Mouse (Mus musculus) layer of hippocampus, adult 9-10 months (tissue): ENCODE data around the gene Tmem200a.

Experiments
- DNase-seq: peaks from one replicate; pipeline ENCODE4 v3.0.0; 2022; ENCODE audit warnings: low spot score

Gene Tmem200a

DNA sequence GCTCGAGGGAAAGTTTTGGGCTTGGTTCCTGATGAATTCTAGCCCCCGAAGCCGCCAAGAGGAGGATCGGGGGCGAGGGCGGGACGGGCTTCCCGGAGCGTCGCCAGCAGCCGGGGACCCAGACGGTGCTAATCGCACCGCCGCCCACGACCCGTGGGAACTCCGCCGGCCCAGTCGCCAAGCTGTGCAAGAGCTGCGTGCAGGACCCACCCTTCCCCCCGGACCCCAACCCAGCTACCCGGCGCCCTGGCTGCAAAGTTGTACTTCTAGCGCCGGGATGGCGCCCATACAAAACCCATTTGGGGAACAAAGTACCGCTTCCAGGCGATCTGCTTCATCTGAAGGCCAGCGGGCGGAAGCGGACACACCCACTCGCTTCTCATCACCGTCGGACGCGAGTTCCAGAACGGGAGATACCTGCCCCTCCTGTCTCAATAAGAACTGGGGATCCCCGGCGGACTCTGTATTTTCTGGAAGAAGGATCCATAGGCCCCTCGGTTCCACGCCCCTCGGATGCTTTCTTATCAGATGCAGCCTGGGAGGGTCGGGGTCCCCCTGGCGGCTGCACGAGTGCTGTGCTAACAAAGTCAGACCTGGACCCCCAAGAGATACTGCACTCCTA, at the start of gene Tmem200a:
TSS of gene Tmem200a (minus strand) at position 532 of the 622 bp plus-strand sequence.
- DNase-seq = peak; percentile 27

- DNase-seq = no peak
Measured at GRCm38 (mm10) chr10:26119822-26120183, 41.0 kb upstream of the Tmem200a start.

GRCm38 (mm10) chr10:26119067-26119821, 40.4 kb upstream of the Tmem200a start:
- DNase-seq = no peak

- peak; percentile 16 for DNase-seq
Measured at GRCm38 (mm10) chr10:26114409-26114808, 35.6 kb upstream of the Tmem200a start.

DNA sequence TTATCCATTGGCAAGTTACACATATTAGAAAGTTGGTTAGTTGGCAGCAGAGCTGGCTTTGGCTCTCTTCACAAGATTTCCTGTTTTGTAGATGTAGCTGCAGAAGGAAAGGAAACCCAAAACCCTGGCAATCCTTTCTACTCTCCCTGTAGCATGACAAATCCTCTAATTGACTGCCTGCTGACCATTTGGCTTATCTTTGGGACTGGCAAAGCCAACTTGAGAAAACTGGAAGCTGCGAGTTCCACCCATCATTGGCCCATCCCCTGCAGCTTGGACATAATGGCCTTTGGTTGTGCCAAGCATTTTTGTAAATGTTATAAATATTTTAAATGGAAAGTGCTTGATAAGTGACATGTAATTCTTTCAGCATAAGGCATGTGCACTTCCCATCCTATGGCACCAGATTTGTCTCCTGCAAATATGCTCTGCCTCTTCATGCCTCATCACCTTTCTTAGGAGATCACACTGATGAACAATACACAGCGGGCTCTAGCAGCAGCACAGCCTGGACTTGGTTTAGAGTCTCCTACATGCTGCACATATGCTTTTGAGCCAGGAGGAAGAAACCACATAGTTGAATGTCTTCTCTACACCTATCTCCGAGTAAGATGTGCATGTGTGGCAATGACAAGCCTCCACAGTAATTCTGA, 24.6 kb upstream of the Tmem200a start:
- DNase-seq = no peak

DNA sequence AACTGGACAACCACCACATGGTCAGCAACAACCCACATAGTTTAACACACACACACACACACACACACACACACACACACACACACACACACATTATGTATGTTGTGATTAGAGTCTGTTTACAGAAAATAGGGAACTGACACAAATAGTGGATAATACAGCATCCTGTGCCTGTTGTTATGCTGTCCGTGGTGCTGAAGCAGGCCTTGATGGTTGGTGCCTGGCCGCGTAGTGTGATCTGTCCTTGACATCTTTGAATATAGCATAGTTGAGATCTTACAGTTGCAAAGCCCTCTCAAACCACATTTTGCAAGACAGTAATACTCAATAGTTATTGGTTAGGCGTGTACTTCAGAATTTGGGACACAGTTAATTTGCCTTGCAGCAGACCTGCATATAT, 3.2 kb upstream of the Tmem200a start:
- DNase-seq = no peak

DNA sequence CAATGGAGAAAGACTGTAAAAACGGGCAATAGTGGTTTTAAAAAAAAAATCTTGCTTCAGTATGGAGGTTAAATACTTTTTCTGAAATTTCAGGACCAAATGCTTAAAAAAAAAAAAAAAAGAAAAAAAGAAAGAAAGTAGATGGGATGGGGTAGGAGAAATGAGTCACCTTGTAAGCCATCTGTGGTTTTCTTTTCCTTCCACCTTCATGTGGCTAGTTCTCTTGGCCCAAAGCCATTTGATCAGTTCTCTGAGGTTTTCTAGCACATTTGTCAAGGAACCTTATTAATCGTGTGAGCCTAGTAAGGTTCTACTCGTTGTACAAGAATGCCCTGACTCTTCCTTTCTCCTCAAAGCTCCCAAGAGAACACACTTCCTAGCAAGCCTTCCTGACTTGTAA, 826 bp upstream of the Tmem200a start:
- DNase-seq = no peak

GRCm38 (mm10) chr10:26077671-26078481, 976 bp downstream of the Tmem200a start, which contains the start of gene Gm9767:
Gene Gm9767, plus strand, starts transcription at chr10:26078255.
- DNase-seq = no peak

DNA sequence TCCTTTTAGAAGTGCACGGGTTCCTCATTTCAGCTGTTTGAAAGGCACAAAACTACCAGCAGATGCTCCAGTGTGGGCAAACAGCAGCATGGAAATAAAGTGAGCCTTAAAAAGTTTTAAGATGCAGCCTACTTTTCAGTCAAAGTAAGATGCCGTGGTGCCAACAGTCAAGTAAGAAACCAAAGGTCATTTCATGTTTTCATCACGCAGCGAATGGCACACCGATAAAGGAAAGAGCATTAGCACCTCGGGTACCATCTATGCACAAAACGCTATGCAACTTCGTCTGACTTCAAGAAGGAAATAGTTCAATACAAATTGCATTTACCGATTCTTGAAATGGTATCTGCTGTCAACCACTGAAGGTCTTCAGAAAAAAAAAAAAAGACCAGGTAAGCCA, 1.9 kb downstream of the Tmem200a start:
- no peak for DNase-seq

DNA sequence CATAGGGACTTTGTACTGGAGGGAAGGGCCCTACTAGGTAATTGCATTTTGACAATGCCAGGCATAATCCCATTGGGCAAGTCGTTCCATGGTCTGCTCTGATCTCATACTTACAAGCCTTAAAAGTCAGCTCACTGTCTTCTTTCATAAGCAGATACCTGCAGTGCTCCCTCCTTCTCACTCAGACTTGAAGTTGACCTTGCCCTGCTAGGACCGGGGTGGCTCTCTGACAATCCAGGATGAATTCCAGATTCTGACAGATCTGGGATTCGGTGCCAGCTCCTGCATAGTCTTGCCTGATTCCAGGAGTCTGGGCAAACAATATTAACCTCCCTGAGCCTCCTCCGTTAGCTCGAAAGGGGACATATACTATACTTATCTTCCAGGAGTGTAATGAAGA, 6.9 kb downstream of the Tmem200a start:
- no peak for DNase-seq

DNA sequence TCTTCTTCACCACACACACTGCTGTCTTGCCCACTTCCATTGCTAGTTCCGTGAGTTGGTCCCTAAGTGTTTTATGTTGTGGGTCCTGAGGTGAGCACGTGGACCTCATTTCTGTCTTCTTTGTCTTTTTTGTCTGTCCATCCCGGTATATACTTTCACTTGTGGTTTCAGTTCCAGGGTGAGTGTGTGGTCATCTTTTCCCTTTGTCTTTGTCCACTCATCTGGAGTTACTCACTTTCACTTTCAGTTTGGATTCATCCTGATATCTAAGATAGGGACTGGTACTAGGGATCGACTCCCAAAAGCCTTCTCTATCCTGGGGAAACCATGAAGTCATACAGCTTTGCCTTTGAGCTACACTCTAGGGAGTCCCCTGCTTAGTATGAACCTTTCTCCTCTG, 15.8 kb downstream of the Tmem200a start:
- DNase-seq = no peak

GRCm38 (mm10) chr10:26059662-26060307, 19.1 kb downstream of the Tmem200a start:
- DNase-seq = no peak

- DNase-seq = no peak
Measured at GRCm38 (mm10) chr10:26051177-26051576, 27.7 kb downstream of the Tmem200a start.

DNA sequence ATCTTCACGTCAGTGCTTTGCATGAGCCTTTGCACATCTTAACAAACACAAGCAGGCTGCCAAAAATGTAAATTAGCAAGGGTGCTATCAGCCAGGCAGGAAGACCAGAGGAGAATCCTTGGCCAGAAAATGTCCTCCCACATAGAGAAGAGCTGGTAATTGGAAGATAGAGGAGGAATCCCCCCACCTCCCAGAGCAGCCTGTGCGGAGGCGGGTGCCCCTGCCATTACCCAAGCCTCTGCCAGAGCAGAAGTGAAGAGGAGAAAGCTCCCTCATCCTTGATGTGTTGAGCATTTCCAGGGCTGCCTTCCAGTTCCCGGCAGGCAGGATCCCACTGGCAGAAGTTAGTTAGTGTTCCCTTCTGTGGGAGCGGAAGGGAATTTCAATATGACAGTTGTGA, 43.9 kb downstream of the Tmem200a start:
- peak; percentile 61 for DNase-seq

- DNase-seq = no peak
Measured at GRCm38 (mm10) chr10:26018740-26019139, 60.1 kb downstream of the Tmem200a start.

DNA sequence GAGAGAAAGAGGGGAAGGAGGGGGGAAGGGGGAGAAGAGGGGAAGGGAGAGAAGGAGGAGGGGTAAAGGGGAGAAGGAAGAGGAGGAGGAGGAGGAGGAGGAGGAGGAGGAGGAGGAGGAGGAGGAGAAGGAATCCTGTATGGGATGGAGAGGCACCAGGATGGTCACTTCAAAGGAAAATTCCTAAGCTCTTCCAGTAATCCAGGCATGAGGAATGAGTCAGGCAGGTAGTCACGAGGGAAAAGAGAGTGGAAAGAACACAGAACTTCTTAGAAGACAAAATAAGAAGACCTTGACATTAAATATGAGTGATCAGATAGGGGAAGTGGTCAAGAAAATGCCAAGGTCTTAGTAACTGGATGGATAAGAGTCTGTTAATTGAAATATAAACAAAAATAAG, 64.6 kb downstream of the Tmem200a start:
- no peak for DNase-seq

DNA sequence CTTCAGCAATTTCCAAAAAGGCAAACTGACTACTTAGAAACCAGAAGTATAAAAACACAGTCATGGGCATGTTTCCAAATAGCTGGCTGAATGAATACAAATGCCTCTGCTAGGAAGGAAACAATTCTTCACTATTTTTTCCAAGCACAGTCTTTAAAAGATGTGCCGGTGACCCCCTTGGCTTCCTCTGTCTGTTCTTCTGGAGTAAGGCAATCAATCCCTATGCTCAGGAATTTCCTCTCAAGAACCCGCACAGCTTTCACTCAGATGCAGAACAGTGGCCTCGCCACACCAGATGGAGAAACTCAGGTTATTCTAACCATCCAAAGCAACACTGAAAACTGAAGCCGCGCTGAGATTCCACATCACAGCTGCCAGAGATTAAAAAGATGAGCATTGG, 69.9 kb downstream of the Tmem200a start:
- DNase-seq = no peak

DNA sequence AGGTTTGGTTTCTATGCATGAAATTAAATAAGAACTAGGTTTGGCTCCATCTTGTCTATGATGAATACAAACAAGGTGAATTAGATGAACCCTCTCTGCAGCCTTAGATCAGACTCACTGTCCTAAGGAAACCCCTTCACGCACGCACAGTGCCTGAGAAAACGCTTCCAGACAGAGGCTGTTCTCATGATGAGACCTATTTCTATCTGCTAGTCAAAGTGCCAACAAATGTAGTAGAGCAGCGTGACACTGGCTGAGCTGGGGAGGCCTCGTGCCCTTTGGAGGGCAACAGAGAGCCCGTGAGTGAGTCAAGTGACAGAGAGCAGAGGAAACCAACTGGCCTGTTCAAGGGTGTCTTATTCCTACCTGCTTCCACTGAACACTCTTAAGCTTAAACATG, 73.4 kb downstream of the Tmem200a start:
- no peak for DNase-seq

DNA sequence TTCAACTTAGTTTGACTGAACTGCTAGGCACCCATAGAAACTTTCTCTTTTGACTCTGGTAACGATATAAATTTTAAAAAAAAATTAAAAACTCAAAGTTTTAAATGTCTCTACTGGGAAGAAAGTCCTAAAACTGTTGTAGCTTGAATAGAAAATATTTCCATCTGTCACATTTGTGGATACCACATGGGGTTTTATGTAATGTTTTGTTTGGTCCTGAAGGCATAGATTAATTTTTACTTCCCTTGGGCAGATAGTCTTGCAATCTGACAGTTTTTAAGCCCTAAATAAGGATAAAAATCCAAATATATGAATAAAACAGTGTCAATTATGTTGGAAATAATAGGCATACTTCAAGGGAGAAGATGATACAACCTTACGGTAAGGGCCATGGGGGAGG, 78.0 kb downstream of the Tmem200a start:
- DNase-seq = no peak

DNA sequence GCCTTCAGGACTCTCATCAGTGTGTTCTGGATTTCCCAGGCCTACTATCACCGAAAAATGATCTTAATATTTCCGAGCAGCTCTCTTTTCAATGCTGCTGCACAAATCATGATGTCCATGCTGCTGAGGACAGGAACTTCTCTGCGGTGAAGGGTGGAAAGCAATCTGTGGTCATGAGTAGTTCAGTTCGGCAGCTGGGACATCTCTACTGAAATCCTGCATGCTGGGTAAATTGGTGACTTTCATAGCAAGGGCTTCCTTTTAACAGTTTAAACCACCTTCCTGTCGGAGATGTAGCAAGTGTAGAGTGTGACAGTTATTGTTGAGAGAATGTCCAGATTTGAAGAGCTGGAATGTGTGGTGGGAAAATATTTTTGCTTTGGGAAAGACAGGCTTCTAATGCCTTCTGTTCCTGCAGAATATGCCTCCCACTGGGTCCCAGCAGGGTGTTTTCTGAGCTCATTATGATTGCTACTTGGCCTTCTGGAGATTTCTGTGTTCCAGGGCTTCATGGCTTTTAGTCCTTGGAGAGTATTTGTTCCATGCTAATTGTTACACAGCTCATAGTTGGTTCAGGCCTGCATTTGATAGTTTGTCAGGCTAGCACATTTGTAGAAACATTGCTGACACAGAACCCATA, 79.4 kb downstream of the Tmem200a start:
- peak; percentile 17 for DNase-seq

DNA sequence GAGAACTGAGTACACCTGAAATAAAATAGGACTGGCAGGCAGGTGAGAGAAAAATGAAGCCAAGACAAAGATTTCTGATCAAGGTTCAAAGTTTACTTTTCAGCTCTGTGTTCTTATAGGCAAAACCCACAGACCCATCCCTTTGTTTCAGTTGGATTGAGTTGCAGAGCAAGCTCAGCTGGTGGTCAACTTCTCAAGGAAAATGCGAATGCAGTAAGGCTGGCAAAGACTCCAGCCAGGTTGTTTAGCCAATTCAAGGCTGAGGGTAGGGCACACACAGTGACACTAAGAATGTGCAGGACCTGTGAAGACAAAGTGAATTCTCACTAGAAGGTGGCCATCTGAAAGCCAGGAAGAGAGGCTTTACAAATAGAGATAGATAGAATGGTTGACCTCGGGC, 94.8 kb downstream of the Tmem200a start:
- no peak for DNase-seq
